Mouse (Mus musculus) lung, embryonic 15.5 days (tissue): ENCODE data around the gene Oprl1. TPM values are rescaled to one million over a fixed set of nuclear protein-coding genes. Genes with fewer than 3 reads are reported as not detected.

Experiments
- ATAC-seq: fragments of 200-750 bp; cut with Nextera tagmentation; 2 replicates; pipeline ENCODE4 v1.8.0; 2017; ENCODE audit warnings: moderate number of reproducible peaks, borderline replicate concordance; ENCODE audit not compliant: low FRiP score, low TSS enrichment; ENCODE audit errors: extremely low read depth
- H3K27ac ChIP-seq: fragments of 300-500 bp; sonication (generic); 2 replicates; pipeline ENCODE4 v1.5.1; 2015; ENCODE audit warnings: moderate library complexity, mild to moderate bottlenecking, inconsistent platforms
- H3K27me3 ChIP-seq: fragments of 300-500 bp; sonication (generic); 2 replicates; pipeline ENCODE4 v1.6.1; 2015; ENCODE audit warnings: inconsistent platforms
- H3K36me3 ChIP-seq: fragments of 300-500 bp; sonication (generic); 2 replicates; pipeline ENCODE4 v1.6.1; 2015; ENCODE audit warnings: inconsistent platforms
- H3K4me1 ChIP-seq: fragments of 300-500 bp; sonication (generic); 2 replicates; pipeline ENCODE4 v1.6.1; 2015; ENCODE audit warnings: inconsistent platforms
- H3K4me2 ChIP-seq: fragments of 300-500 bp; sonication (generic); 2 replicates; pipeline ENCODE4 v1.6.1; 2015; ENCODE audit warnings: inconsistent platforms, mild to moderate bottlenecking, moderate library complexity
- H3K4me3 ChIP-seq: fragments of 300-500 bp; sonication (generic); 2 replicates; pipeline ENCODE4 v1.5.1; 2015; ENCODE audit warnings: mild to moderate bottlenecking, inconsistent platforms
- H3K9ac ChIP-seq: fragments of 300-500 bp; sonication (generic); 2 replicates; pipeline ENCODE4 v1.6.1; 2015; ENCODE audit warnings: inconsistent platforms
- H3K9me3 ChIP-seq: fragments of 300-500 bp; sonication (generic); 2 replicates; pipeline ENCODE4 v1.6.1; 2016; ENCODE audit warnings: inconsistent platforms
- WGBS: fragments of 180-500 bp; shearing (Covaris S2); methylation state at CpG from one replicate; pipeline ENCODE4 v1.1.7; 2015; 5-methylcytosine and 5-hydroxymethylcytosine counted together
- polyA plus RNA-seq: library from polyadenylated mRNA; unstranded; fragments of >200 nt; fragmentation: Nextera tagmentation; extraction: Ambion mirVana; gene quantifications from 2 replicates; pipeline ENCODE4 v1.2.1, GENCODE M21; 2015

Oprl1 gene
- polyA plus RNA-seq, 1 experiment from 2014 or later = 0.93 TPM

DNA sequence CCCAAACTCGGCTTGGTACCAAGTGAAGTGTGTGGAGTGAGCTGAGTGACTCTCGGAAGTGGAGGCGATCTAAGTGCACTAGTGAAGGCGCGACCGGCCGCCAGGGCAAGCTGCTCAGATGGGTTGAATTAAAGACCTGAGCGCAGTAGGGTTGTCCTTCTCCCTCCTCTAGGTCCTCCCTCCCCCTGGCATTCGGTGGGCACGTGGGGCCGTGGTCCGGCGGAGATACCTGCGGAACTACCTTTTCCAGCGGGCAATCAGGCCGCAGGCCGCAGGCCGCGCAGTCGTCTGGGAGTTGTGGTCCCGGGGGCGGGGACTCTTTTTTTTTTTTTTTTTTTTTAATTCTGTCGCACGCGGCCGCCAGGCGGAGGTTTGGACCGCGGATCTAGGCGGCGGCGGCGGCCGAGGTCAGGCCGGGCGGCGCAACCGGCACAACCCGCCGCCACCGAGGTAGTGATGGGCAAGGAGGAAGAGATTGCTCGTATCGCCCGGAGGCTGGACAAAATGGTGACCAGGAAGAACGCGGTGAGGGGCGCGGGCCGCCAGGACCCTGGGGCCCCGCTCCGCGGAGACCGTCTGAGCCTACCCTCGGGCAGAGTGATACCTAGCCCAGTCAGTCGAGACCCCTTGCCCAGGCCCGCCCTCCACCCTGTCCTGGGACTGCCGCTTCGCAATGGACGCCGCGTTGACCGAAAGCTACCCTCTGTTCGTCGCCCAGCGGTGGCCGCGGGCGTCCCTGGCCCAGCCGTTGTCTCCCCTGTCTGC, 34.7 kb upstream of the Oprl1 start, which contains the start of gene Tcea2:
Tcea2 (plus strand) TSS at position 360 of the 765 bp plus-strand sequence.
- peak within 1 kb of the TSS; percentile 93 for H3K9ac ChIP-seq
- no peaks in the 10 kb centered on the region for H3K27me3 ChIP-seq
- peak within 1 kb of the TSS; percentile 77 for H3K4me3 ChIP-seq
- under 1% methylated on average over 69 of the region's 69 CpGs for WGBS
- ATAC-seq = peak; percentile 25
- H3K27ac ChIP-seq = peak within 1 kb of the TSS; percentile 68; the same call in 1 of the 2 replicates
- H3K9me3 ChIP-seq = no peaks in the 10 kb centered on the region
- H3K4me2 ChIP-seq = peak within 1 kb of the TSS; percentile 95
- no peaks in the 10 kb centered on the region for H3K36me3 ChIP-seq
- H3K4me1 ChIP-seq = peaks cover 25% of the 10 kb centered on the region

DNA sequence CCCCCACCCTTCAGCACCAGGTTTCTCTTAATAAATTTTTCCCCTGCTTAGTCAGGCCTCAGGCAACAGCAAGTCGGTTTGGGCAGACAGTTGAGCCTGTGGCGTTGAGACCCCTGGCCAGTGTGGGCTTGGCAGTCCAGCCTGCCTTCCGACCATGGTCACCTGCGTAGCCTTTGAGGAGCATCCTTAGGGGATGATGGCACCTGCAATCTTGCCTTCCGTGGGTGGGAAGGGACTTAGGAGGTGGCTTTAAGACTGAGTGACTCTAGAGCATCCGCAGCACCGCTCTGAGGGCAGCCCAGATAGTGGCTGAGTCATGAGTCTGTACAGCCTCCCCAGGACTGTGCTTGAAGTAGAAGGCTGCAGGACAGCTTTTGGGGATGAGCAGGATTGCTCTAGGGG, 34.1 kb upstream of the Oprl1 start:
- no peak for ATAC-seq
- Histone ChIP-seq H3K4me1 (peaks cover 19% of the 10 kb centered on the region), H3K27me3 (no peaks in the 10 kb centered on the region), H3K9me3 (no peaks in the 10 kb centered on the region), H3K4me3 (peak overlapping the region; percentile 77), H3K36me3 (no peaks in the 10 kb centered on the region), H3K4me2 (peak overlapping the region; percentile 95), H3K9ac (peak overlapping the region; percentile 93), H3K27ac (0 out of 2 replicates have a peak overlapping the region, but pooled peaks have one; percentile 49)
- 12% methylated on average over 7 of the region's 7 CpGs for WGBS

DNA sequence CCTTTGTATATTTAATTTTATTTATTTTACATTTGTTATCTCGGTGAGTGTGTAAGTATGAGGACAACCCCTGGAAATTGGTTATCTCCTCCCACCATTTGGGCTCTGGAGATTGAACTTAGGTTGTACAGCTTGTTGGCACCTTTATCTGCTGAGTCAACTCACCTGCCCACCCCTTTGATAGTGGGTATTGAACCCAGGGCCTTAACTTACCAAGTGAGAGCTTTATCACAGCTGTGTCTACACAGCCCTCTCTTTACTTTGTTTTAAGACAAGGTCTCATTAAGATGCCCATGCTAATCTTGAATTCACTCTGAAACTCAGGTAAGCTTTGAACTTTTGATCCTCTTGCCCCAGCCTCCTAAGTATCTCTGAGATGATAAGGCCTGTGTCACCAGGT, 32.8 kb upstream of the Oprl1 start:
- H3K4me1 ChIP-seq = peaks cover 18% of the 10 kb centered on the region
- no peaks in the 10 kb centered on the region for H3K9me3 ChIP-seq
- 0 out of 2 replicates have a peak, but pooled peaks cover 7% of the 10 kb centered on the region for H3K36me3 ChIP-seq
- ATAC-seq = no peak
- no peaks in the 10 kb centered on the region for H3K27me3 ChIP-seq
- H3K9ac ChIP-seq = no peak overlapping the region
- H3K27ac ChIP-seq = no peak overlapping the region
- no peak overlapping the region for H3K4me3 ChIP-seq
- no peak overlapping the region for H3K4me2 ChIP-seq
- WGBS = 59% methylated on average over 1 of the region's 1 CpGs

DNA sequence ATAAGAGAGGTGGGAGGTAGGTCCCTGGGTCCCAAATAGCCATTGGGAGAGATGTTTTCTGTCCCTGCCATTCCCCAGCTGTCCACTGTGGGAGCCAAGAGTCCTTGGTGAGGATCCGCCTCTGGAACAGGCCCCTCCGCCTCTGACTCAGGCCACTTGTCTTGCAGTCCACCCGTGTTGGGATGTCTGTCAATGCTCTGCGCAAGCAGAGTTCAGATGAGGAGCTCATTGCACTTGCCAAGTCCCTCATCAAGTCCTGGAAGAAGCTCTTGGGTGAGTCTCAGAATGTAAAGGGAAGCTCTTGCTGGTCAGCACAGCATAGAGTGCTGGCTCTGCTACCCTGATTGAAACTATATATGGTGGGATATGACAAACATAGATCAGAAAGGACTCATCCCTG, 31.4 kb upstream of the Oprl1 start:
- ATAC-seq = no peak
- 61% methylated on average over 4 of the region's 4 CpGs for WGBS
- H3K4me1 ChIP-seq = peaks cover 18% of the 10 kb centered on the region
- H3K27me3 ChIP-seq = no peaks in the 10 kb centered on the region
- H3K36me3 ChIP-seq = peaks cover 16% of the 10 kb centered on the region; the same call in 1 of the 2 replicates
- H3K27ac ChIP-seq = no peak overlapping the region
- H3K4me3 ChIP-seq = no peak overlapping the region
- H3K9ac ChIP-seq = no peak overlapping the region
- H3K9me3 ChIP-seq = no peaks in the 10 kb centered on the region
- no peak overlapping the region for H3K4me2 ChIP-seq

DNA sequence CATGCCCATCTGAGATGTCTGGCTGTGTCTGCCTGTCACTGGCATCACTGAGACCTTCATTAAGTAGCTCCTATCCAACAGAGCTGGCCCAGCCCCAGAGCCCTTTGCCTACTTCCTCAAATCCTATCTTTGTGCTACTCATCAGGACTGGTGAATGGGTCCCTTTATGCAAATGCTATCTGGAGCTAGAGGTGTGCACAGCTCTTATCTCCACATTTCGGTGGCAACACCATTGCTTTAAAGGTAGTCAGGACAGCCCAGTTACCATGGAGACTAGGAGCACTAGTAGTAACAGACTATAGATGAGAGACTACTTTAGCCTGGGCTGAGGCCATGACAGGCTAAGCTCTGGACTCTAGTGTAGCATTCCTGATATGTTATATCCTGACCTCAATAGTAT, 30.1 kb upstream of the Oprl1 start:
- H3K27ac ChIP-seq = no peak overlapping the region
- no peak for ATAC-seq
- H3K4me3 ChIP-seq = no peak overlapping the region
- WGBS = 59% methylated on average over 1 of the region's 1 CpGs
- peaks cover 25% of the 10 kb centered on the region; the same call in 1 of the 2 replicates for H3K36me3 ChIP-seq
- H3K27me3 ChIP-seq = no peaks in the 10 kb centered on the region
- H3K4me1 ChIP-seq = peaks cover 12% of the 10 kb centered on the region
- no peak overlapping the region for H3K4me2 ChIP-seq
- no peaks in the 10 kb centered on the region for H3K9me3 ChIP-seq
- H3K9ac ChIP-seq = no peak overlapping the region

DNA sequence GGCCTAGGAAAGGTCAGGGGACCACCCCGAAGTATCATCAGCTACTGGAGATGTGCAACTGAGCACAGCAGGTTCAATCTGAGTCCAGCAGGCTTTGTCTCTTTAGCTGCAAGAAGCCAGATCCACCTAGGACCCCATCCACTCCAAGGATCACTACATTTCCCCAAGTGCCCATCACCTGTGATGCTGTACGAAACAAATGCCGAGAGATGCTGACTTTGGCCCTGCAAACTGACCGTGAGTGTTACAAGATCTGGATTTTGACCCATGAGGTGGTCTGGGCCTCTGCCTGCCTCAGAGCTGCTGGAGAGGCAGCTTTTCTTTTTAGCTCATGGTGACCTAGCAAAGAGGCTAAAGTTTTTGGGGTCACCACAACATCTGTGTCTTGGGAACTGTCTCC, 29.1 kb upstream of the Oprl1 start:
- peaks cover 25% of the 10 kb centered on the region; the same call in 1 of the 2 replicates for H3K36me3 ChIP-seq
- no peak overlapping the region for H3K4me2 ChIP-seq
- peaks cover 9% of the 10 kb centered on the region for H3K4me1 ChIP-seq
- WGBS = 81% methylated on average over 4 of the region's 4 CpGs
- ATAC-seq = no peak
- no peak overlapping the region for H3K9ac ChIP-seq
- no peak overlapping the region for H3K4me3 ChIP-seq
- no peaks in the 10 kb centered on the region for H3K27me3 ChIP-seq
- H3K9me3 ChIP-seq = no peaks in the 10 kb centered on the region
- no peak overlapping the region for H3K27ac ChIP-seq

DNA sequence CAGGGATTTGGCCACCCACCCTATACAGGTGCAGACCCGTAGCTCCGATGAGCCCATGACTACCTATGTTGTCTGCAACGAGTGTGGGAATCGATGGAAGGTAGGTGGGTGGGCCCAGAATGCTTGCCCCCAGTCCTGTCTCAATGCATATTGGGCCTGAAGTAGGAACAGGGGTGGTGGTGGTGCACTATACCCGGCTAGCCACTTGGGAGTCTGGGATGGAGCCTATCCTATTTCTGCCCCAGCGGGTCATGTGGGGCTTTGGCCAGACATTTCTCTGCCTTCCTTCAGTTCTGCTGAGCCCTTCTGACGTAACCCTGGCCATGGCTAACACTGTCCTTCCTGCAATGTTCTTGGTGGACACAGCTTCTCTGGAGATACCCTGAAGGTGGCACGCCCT, 27.2 kb upstream of the Oprl1 start:
- no peak for ATAC-seq
- Histone ChIP-seq H3K27me3 (no peaks in the 10 kb centered on the region), H3K9ac (no peak overlapping the region), H3K27ac (no peak overlapping the region), H3K4me1 (peaks cover 1% of the 10 kb centered on the region), H3K9me3 (no peaks in the 10 kb centered on the region), H3K4me3 (no peak overlapping the region), H3K36me3 (peaks cover 25% of the 10 kb centered on the region; the same call in 1 of the 2 replicates), H3K4me2 (no peak overlapping the region)
- 92% methylated on average over 8 of the region's 8 CpGs for WGBS

DNA sequence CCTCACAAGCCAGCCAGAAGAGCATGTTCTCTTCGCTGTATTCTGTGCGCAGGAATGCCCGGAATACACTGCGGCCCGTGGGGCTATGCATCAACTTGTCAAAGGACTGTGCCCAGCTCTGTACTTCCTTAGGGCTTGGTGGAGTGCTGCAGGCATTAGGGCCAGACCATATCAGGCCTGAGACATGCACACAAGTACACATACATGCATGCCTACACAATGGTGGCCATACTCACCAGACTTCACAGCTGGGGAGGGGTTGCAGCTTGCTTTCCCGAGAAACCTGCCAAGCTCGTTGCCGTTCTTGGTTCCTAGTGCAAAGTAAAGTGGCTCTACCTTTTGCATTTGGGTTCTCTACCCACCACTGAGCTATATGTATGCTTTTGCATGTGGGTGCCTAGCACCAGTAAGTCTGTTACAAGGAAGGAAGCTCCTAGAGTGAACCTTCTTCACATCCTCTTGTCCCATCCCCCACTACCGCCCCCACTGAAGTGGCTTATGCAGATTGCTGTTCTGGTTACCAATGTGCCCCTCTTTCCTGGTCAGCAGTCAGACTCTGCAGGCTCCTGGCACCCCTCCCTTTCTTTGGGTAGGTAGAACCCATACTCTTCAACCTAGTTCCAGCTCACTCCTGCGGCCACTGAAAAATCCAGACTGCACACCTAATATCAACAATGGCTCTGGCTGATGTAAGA, 25.2 kb upstream of the Oprl1 start:
- no peak for ATAC-seq
- WGBS = 87% methylated on average over 10 of the region's 10 CpGs
- Histone ChIP-seq H3K27ac (no peak overlapping the region), H3K9me3 (no peaks in the 10 kb centered on the region), H3K4me3 (no peak overlapping the region), H3K36me3 (peaks cover 25% of the 10 kb centered on the region; the same call in 1 of the 2 replicates), H3K27me3 (no peaks in the 10 kb centered on the region), H3K4me2 (no peak overlapping the region), H3K9ac (no peak overlapping the region), H3K4me1 (peaks cover 8% of the 10 kb centered on the region)

DNA sequence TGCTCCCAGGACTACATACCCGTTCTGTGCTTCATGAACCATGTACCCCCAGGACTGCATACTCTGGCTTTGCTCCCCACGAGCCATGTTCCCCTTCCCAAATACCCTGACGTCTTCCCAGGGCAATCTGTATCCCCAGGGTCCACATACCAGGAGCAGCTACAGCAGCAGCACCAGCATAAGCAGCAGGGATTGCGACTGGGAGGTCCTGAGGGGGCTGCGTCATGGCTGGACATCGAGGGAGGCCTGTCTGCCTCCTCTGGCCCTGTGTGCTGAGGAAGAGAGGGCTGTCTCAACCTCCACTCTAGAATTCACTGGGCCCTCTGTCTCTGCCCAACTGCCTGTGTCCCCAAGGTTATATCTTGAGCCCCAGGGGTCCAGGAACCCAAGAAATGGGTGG, 23.7 kb upstream of the Oprl1 start:
- no peak overlapping the region for H3K27ac ChIP-seq
- peaks cover 25% of the 10 kb centered on the region; the same call in 1 of the 2 replicates for H3K36me3 ChIP-seq
- no peaks in the 10 kb centered on the region for H3K9me3 ChIP-seq
- H3K4me1 ChIP-seq = peaks cover 8% of the 10 kb centered on the region
- H3K4me2 ChIP-seq = no peak overlapping the region
- no peak overlapping the region for H3K9ac ChIP-seq
- no peak for ATAC-seq
- 81% methylated on average over 6 of the region's 6 CpGs for WGBS
- H3K27me3 ChIP-seq = no peaks in the 10 kb centered on the region
- H3K4me3 ChIP-seq = no peak overlapping the region

DNA sequence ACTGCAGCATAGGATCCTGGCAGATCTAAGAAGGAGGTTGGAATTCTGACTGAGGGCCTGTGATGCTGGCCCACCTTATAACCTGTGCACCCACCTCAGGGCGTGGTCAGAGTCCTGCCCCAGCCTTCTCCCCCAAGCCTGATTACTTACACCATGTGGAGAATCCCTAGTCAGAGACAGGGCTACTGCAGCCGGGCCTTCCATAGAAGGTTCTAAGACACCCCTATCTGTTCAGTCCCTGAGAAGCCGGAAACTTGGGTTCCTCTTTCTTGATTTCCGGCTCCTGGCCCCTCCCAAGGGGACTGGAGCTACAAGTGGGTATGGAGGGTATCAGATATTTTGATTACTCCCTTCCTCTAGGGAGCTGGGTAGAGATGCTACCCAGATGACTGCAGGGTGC, 23.2 kb upstream of the Oprl1 start:
- Histone ChIP-seq H3K36me3 (peaks cover 22% of the 10 kb centered on the region; the same call in 1 of the 2 replicates), H3K27ac (no peak overlapping the region), H3K4me1 (peaks cover 8% of the 10 kb centered on the region), H3K9ac (no peak overlapping the region), H3K9me3 (no peaks in the 10 kb centered on the region), H3K4me2 (no peak overlapping the region), H3K27me3 (no peaks in the 10 kb centered on the region), H3K4me3 (no peak overlapping the region)
- ATAC-seq = no peak
- 89% methylated on average over 4 of the region's 4 CpGs for WGBS

DNA sequence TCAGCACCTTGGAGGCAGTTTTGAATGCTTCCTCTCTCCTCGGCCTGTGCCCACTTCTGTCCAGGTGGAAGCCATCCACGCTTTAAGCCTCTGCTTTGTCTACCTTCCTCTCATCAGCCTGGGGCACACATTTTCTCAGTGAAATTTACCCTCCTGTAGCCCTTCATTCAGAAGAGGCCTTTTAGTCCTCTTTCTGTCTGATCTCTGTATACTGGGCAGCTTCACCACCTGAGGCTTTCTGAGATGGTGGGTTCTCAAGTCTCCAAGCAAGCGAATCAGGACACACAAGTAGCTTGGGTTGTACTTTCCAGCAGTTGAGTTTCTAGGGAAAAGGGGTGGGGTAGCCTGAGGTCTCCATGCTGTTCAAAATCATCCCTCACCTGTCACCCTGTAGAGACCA, 22.5 kb upstream of the Oprl1 start:
- WGBS = 89% methylated on average over 3 of the region's 3 CpGs
- Histone ChIP-seq H3K4me2 (peak overlapping the region; percentile 95), H3K27me3 (no peaks in the 10 kb centered on the region), H3K27ac (no peak overlapping the region), H3K4me1 (peaks cover 8% of the 10 kb centered on the region), H3K4me3 (peak overlapping the region; percentile 69; the same call in 1 of the 2 replicates), H3K36me3 (peaks cover 15% of the 10 kb centered on the region; the same call in 1 of the 2 replicates), H3K9ac (no peak overlapping the region), H3K9me3 (no peaks in the 10 kb centered on the region)
- ATAC-seq = no peak
